Mouse (Mus musculus) ovary, adult 18-20 months (tissue): Measurements from ENCODE around the gene Igdcc3.

Source experiments
- DNase-seq: peaks from one replicate; pipeline ENCODE4 v3.0.0; 2022; ENCODE audit warnings: low spot score, mixed read lengths

Gene Igdcc3

DNA sequence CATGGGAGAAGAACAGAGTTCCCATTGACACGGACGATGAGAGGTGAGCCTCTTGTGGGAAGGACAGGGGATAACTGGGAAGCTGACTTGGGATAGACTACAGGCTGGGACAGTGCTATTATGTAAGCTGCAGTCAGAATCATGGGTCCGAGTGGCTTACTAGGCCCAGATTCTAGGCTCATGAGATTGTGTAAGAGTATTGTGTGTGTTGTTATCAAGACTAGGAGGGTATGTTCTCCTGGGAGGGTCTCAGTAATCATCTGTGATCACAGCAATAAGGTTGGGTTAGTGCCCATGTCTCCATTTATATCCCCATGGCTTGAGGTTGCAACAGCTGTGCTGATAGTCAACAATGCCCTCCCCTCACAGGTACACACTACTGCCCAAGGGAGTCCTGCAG, 36.5 kb downstream of the Igdcc3 start:
- no peak for DNase-seq

DNA sequence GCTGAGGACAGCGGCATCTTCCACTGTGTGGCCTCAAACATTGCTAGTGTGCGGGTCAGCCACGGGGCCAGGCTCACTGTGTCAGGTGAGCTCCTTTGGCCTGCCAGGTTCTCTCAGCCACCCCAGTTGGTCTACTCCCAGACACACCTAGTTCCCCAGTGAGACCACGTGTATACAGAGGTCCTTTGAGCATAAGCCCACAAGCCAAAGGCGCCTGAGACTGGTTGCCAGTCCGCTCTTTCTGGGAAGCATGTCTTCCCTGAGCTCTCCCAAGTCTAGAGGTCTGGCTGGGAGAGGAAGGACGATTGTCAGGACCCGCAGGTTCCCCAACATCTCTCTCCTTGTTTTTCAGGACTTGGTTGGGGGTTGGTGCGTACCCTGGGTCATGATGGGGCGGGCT, 36.9 kb downstream of the Igdcc3 start:
- no peak for DNase-seq

DNA sequence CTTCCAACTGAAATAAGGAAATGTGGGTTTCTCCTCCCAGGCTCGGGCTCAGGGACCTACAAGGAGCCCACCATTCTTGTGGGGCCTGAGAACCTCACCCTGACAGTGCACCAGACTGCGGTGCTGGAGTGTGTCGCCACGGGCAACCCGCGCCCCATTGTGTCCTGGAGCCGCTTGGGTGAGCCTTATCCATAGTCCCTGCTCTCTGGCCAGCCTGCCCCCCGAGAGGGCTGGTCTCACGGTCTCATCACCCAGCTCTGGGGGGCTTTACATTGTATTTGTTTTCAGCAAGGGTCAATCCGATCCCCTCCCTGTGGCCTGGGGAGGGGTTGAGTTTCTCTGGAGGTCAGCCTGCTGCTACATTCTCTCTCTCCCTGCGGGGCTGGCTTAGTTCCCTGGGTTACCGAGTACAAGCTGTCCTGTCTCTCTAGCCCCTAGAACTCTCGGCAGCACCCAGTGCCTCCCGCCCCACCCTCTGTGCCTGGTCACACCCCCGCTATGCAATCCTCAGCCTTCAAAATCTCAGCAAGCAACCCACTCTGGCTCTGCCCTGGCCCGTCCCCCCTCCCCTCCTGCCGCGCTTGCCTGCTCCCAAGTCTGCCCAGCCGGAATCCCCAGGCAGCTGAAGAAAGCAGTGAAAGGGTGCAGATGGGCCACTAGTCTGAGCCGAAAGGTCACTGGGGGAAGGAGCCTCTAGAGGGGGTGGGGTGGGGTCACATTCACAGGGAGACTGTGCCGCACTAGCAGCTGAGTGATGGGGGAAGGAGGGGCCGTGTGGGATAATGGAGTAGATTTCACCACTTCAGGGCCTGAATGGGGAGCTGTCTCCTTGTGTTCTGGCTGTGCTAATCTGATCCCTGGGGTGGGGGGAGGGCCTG, 37.6 kb downstream of the Igdcc3 start:
- peak; percentile 50 for DNase-seq

DNA sequence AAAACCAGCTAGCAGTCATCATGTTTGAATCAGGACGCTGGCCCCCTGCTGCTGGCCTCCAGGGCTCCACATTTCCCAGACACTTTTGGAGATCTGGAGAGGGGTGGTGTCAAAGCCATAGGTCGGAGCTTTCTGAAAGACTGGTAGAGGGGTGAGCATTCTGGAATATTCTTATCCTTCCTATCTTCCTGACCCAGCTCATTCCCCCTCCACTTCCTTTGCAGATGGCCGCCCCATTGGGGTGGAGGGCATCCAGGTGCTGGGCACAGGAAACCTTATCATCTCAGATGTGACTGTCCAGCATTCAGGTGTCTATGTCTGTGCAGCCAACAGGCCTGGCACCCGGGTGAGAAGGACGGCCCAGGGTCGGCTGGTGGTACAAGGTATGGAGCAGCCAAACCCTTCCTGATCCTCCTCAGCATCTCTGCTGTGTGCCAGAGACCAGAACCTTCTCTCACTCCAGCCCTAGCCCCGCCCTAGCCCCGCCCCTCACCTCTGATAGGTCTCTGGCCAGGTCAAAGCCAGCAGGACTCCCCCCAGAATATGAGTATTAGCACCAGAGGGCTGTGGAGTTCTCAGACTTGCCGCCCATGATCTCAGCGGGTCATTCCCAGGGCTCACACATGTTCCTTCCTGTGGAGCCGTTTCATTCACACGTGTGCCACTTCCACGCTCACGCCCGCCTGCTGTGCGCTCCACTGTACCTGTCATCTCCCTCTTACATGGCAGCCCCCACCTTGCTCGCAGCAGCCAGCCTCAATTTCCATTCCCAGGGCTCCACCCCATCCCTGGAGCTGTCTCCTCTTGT, 39.0 kb downstream of the Igdcc3 start:
- no peak for DNase-seq

DNA sequence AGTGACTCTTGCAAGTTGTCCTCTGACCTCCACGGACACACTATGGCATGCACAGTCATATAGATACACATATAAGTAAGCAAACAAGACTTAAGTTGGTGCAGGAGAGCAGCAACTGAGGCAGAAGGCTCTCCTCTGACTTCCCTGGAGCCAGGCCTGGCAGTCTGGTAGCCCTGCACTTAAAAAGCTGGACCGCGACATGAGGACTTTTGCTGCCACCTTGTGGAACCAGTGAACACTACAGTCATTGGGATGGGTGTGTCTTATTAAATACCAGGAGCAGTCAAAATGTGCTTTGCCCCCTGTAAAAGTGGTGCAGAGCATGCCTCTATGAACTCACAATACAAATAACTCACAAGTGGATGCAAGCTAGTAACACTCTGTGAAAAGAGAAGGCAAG, 47.6 kb downstream of the Igdcc3 start:
- peak; percentile 51 for DNase-seq

DNA sequence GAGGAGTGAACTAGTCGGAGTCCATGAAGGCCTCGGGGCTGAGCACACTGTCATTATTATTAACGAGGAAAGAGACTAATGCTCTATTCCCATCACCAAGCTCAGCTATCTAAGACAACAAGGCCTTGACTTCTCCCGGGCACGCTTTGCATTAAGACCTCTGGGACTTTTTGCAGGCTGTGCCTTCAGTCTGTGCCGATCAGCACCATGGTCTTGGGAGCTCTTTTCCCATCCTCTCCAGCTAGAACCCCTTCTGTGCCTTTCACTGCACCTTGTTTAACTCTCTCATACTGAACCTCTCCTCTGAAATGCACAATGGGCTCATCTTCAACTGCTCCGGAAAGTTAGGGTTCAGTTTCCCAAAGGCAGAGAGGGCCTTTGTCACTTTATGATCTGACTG, 49.3 kb downstream of the Igdcc3 start:
- no peak for DNase-seq

DNA sequence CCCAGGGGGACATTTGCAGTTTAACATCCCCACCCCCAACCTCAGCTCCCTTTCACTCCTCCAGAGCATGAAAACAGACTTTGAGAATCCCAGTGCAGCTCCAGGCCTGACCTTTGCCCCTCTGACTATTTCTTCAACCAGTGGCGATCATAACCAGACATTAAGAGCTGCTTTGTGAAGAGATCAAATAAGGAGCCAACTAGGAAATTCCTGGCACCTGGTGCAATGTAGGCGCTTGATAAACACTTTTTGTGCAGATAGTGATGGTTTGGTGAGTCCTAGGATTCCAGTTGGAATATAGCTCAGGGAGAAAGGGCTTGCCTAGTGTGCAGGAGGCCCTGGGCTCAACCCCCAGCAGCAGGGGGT, 50.4 kb downstream of the Igdcc3 start:
- DNase-seq = no peak

DNA sequence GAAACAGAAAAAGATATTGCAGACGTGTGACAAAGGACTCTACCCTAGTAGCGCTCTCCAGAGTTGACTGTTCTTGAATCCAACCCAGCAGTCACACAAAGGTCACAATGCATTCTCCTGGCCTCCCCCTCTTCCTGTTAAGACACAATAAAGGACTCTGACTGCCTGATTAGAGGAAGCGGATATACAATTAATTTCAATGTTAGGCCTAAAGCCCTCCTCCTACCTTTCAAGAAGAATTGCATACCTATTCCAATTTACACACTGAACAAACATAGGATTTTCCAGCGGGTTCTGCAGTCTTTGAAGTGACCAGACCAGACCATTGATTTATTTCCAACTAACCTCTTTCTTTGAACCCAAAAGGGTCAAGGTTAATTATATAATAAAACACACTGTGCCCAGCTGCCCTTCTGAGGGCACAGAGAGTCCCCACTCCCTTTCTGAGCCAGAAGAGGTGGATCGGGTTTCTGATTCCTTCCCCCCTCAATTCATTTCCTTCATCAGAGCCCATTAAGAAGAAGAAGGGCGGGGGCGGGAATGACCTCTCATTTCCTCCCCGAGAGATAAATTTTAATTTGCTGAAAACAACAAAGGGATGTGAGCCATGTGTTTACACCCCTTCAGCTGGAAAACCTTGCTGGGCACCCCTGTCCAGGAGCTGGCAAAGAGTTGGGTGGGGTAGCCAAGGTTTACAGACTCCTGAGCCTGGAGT, 50.9 kb downstream of the Igdcc3 start:
- DNase-seq = no peak

DNA sequence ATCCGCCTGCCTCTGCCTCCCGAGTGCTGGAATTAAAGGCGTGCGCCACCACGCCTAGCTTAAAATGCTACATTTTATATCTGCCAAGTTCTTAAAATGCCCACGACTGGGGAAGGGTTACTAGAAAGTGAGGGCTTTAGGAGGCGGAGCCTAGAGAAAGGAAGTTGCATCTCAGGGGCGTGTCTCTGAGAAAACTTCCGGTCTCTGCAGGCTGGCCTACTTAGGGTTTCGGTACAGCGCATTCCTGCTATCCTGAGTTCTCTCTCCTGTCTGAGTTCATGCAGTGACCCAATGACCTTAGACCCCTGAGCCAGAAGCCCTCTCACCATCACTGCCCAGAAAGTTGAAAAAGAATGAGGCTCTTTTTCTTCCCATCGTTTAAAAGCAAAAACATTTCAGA, 52.2 kb downstream of the Igdcc3 start:
- no peak for DNase-seq

DNA sequence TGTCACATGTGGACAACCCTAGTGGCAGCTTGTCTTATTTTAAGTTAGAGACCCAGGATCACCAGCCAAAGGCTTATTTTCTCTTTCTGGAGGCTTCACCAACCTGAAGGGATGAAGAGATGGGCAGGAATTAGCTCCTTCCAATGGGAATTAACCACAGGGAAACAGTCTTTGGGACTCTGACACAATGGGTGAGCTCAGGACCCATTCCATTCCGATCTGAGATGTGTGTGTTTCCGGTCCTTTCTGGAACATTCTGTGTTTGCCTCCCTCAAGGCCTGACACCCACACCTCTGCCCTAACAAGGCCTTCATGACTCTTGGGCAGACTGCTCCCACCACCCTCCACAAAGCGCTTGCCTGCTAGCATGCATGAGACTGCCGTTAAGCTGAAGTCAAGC, 54.1 kb downstream of the Igdcc3 start, which contains the start of gene Parp16:
Gene Parp16 (plus strand): TSS at position 301 of the 400 bp plus-strand sequence.
- no peak for DNase-seq

DNA sequence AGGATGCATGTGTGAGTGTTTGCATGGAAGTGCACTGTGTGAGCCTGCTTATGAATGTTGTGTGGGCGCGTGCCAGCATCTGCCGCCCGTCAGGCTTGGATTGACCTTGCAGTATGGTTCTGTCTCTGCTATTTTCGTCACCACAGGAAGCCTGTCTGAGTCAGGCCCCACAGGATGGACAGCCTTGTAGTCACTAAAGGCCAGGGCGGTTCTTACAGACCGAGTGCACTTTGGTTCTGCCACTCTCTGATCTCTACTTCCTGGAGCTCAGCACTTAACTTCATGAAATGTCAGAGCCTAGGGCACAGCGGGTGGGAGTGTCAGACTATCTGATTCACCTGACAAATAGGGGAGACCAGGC, 54.6 kb downstream of the Igdcc3 start:
- peak; percentile 55 for DNase-seq

DNA sequence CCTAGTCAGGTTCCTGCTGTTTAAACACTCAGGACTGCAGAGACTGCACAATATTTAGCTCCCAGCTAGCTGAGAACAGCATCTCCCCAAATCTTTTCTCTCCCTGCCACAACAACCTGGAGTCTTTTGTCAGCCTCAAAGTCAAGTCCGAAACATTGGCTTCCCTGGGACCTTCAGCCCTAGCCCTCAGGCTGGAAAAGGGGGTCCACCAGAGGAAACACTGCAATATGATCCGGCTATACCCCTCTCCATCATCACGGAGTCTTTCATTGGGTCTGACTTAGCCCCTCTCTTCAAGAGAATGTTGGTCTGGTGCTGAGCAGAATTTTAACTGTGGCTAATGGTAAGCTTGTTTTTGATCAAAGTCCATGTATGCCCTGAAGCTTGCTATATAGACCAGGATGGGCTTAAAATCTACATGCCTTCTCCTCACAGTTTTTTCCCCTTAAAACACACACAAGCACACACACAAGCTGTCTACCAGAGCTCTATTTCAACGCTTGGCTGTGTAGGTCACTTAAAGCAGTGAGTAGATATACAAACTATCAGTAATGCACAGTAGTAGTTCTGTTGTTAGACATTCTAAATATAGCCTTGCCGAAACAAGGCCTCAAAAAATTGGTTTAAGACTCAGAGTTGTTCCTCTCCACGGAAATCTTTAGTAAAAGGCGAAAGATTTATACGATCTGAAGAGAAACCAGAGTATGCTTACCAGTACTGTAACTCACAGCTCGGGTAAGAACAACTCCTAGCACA, 55.2 kb downstream of the Igdcc3 start:
- DNase-seq = no peak

DNA sequence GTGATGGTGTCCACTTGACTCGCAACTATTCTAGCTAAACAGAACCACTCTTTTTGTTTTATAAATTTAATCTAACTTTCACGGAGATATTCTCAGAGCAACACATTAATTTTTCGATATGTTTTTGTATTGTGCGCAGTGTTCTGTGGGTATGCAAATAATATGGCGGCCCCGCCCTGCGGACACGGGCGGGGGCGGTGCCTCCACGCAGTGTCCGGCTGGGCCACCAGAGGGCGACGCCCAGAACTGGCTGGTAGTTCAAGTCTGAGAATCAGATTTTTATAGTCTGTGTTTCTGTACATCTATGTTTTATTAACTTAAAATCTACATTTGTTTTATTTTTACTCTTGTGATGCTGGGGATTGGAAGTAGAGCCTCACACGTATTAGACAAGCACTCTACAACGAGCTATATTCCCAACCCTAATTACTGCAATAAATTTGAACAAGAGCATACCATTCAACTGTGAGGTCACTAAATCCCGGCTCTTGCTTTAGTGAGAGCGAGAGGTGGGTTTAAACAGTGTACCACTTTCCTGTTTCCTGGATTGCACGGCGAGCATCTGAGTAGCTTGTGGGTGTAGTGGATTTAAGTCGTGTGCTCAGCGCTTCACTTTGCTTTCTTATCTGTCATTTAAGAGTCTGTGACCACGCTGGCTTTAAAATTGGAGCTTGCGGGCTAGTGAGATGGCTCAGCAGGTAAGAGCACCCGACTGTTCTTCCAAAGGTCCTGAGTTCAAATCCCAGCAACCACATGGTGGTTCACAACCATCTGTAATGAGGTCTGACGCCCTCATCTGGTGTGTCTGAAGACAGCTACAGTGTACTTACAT, 56.0 kb downstream of the Igdcc3 start:
- DNase-seq = peak; percentile 81

DNA sequence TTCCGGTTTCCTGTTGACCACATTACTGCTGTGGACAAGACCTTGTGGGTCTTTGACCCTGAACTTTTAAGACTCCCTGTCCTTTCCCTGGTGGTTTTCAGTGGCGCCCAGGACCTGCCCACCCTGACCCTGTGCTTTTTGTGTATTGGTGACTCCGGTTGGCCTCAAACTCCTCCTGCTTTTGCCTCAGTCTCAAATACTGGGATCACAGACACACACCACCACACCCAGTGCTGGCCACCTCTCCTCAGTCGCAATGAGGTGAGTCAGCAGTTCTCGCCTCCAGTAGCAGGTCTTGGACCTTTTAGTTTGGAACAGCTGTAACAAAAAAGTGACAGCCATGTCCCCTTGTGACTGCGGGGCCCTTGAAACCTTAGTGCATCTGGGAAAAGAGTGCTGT, 56.8 kb downstream of the Igdcc3 start:
- DNase-seq = no peak

DNA sequence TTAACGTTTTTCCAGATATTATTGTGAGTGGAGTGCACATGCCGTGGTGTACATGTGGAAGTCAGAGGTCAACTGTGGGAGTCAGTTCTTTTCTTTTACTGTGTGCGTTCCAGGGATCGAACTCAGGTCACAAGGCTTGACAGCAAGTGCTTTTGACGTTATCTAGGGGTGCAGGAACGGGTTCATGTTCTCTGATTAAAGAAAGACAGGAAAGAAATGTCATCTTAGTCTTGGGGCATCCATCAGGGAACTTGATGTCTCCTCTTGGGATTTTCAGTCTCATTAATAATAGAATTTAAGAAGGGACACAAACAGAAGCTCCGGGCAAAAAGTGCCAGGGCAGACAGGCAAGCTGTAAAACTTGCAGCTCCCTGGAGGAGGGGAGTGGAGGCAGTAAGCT, 58.7 kb downstream of the Igdcc3 start:
- no peak for DNase-seq

DNA sequence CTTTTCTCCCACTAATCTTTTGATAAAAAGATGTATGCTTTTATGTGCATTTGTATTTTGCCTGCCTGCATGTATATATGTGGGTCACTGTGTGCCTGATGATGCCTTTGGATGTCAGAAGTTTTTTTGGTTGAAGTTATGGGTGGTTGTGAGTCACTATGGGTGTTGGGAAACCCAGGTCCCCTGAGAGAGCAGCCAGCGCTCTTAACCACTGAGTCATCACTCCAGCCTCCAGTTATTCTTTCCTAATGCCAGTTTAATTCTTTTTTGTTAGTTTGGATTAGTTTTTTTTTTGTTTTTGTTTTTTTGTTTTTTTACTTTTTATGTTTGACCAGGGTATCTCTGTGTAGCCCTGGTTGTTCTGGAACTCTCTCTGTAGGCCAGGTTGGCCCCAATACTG, 59.6 kb downstream of the Igdcc3 start:
- DNase-seq = no peak

DNA sequence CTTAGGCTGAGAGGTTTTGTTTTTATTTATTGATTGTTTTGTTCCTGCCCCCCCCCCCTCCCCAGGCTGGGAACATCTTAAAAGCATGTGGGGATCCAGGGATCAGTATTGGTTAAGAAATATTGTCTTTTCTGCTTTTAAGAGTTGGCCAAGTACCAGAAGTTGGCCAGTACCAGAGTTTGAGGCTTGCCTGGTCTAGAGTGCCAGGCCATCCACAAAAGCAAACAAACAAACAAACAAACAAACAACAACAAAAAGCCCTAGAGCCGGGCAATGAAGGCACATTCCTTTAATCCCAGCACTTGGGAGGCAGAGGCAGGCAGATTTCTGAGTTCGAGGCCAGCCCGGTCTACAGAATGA, 60.0 kb downstream of the Igdcc3 start:
- DNase-seq = no peak

DNA sequence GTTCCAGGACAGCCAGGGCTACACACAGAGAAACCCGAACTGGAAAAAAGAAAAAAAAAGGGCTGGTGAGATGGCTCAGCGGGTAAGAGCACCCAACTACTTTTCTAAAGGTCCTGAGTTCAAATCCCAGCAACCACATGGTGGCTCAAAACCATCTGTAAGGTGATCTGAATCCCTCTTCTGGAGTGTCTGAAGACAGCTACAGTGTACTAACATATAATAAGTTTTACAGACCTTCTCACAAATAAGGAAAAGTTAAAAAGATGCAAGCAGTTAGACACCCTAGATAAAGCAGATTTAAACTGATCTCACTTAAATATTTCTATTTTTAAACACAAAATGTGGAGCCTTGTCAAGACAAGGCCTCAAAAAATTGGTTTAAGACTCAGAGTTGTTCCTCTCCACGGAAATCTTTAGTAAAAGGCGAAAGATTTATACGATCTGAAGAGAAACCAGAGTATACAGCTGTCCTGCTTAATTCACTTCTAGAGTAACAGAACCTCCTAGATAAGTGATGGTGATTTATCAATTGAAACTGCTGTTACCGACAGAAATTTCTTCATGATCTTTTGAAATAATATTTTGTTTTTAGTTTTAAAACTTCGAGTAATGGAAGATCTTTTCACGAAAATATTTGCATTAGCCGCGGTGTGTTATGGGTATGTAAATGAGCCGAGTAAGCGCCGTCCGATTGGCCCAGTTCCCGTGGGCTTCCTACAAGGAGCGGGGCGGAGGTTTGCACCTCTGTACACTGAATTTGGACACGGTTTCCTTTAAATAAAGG, 60.6 kb downstream of the Igdcc3 start:
- DNase-seq = peak; percentile 77

DNA sequence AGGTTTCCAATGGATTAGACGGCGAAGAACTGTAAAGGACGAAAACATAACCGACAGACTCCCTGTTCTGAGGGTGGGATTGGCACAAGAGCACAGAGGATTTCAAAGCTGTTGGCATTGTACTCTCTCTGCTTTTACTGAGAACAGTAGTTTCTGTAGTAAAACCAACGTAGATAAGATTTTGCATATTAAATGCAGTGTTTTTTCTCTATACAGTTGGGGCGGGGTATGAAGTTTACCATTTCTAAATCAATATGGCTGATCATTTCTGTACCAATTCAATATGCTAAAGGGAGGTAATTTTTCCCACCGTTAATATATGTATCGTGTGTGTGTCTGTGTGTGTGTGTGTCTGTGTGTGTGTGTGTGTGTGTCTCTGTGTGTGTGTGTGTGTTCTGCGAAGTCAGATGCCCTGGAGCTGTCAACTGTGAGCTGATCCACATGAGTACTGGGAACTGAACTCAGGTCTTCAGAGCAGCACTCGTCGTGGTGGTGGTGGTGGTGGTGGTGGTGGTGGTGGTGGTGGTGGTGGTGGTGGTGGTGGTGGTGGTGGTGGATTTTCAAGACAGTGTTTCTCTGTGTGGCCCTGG, 61.3 kb downstream of the Igdcc3 start:
- no peak for DNase-seq
